Mouse (Mus musculus) intestine, postnatal 0 days (tissue): ENCODE results near the gene Dnaic1. TPM values are rescaled to one million over a fixed set of nuclear protein-coding genes. Genes with fewer than 3 reads are reported as not detected.

Source experiments
- ATAC-seq: fragments of 200-750 bp; cut with Nextera tagmentation; 2 replicates; pipeline ENCODE4 v1.8.0; 2017; ENCODE audit warnings: mild to moderate bottlenecking, moderate TSS enrichment, moderate library complexity
- H3K27ac ChIP-seq: fragments of 300-500 bp; sonication (generic); 2 replicates; pipeline ENCODE4 v1.5.1; 2014; ENCODE audit warnings: mild to moderate bottlenecking, low read depth, low read length, moderate library complexity
- H3K27me3 ChIP-seq: fragments of 300-500 bp; sonication (generic); replicated peaks from 2 replicates; pipeline ENCODE4 v1.6.1; 2014; ENCODE audit warnings: low read length, mixed read lengths; ENCODE audit not compliant: control insufficient read depth, insufficient read depth
- H3K36me3 ChIP-seq: fragments of 300-500 bp; sonication (generic); 2 replicates; pipeline ENCODE4 v1.6.1; 2014; ENCODE audit warnings: mild to moderate bottlenecking, moderate library complexity; ENCODE audit not compliant: control insufficient read depth, insufficient read depth
- H3K4me1 ChIP-seq: fragments of 300-500 bp; sonication (generic); replicated peaks from 2 replicates; pipeline ENCODE4 v1.6.1; 2014; ENCODE audit warnings: antibody characterized with exemption, low read length, mixed read lengths; ENCODE audit not compliant: control insufficient read depth, insufficient read depth
- H3K4me2 ChIP-seq: fragments of 300-500 bp; sonication (generic); replicated peaks from 2 replicates; pipeline ENCODE4 v1.6.1; 2014; ENCODE audit warnings: low read depth, mild to moderate bottlenecking, moderate library complexity
- H3K4me3 ChIP-seq: fragments of 300-500 bp; sonication (generic); 2 replicates; pipeline ENCODE4 v1.5.1; 2014; ENCODE audit warnings: low read depth, low read length
- H3K9ac ChIP-seq: fragments of 300-500 bp; sonication (generic); 2 replicates; pipeline ENCODE4 v1.6.1; 2014; ENCODE audit warnings: mild to moderate bottlenecking, low read depth, low read length
- H3K9me3 ChIP-seq: fragments of 300-500 bp; sonication (generic); 2 replicates; pipeline ENCODE4 v1.6.1; 2016; ENCODE audit warnings: mixed run types; ENCODE audit not compliant: control insufficient read depth
- CTCF ChIP-seq: sonication (generic); IDR thresholded peaks from 2 replicates; pipeline ENCODE4 v1.5.1; 2016; ENCODE audit warnings: low read depth, mild to moderate bottlenecking, control low read depth, antibody characterized with exemption, moderate library complexity
- WGBS: fragments of 180-500 bp; shearing (Covaris S2); extraction: QIAGEN DNeasy Blood & Tissue Kit; methylation state at CpG from one replicate; pipeline ENCODE4 v1.1.7; 2014; 5-methylcytosine and 5-hydroxymethylcytosine counted together
- polyA plus RNA-seq: library from polyadenylated mRNA; unstranded; fragments of >200 nt; fragmentation: Nextera tagmentation; extraction: Ambion mirVana; gene quantifications from 2 replicates; pipeline ENCODE4 v1.2.1, GENCODE M21; 2015

Gene Dnaic1
- polyA plus RNA-seq, 1 experiment from 2014 or later, result 2.3 TPM

DNA sequence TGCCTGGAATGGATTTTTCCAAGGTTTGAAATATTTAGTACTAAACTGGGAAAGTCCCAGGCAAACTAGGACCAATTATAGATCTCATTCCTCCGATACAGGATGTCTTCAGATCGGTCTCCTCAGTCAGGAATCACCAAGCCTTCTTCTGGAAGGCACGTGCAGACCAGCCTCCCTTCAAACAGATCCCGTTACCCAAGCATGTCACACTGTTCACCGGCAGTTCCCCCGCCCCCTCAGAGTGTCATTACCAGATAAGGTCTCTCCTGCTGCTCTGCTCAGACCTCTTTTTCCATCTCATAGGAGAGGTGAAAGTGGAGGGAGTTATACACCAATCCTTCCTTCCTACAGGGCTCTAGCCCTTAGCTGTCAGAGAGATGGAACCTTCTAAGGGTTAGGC, 84.2 kb downstream of the Dnaic1 start:
- Histone ChIP-seq H3K9ac (no peak overlapping the region), H3K4me1 (no peaks in the 10 kb centered on the region), H3K27ac (no peak overlapping the region), H3K36me3 (no peaks in the 10 kb centered on the region), H3K4me2 (no peak overlapping the region), H3K27me3 (no peaks in the 10 kb centered on the region), H3K4me3 (no peak overlapping the region), H3K9me3 (no peaks in the 10 kb centered on the region)
- ATAC-seq, result no peak
- 67% methylated on average over 6 of the region's 6 CpGs for WGBS
- TF ChIP-seq CTCF, result no peak

GRCm38 (mm10) chr4:41654217-41654616, 84.6 kb downstream of the Dnaic1 start:
- no peak overlapping the region for H3K4me2 ChIP-seq
- TF ChIP-seq CTCF, result peak; percentile 78
- H3K27me3 ChIP-seq, result no peaks in the 10 kb centered on the region
- WGBS, result 15% methylated on average over 7 of the region's 7 CpGs
- H3K9ac ChIP-seq, result no peak overlapping the region
- no peaks in the 10 kb centered on the region for H3K36me3 ChIP-seq
- no peaks in the 10 kb centered on the region for H3K4me1 ChIP-seq
- no peaks in the 10 kb centered on the region for H3K9me3 ChIP-seq
- no peak for ATAC-seq
- no peak overlapping the region for H3K4me3 ChIP-seq
- H3K27ac ChIP-seq, result no peak overlapping the region

DNA sequence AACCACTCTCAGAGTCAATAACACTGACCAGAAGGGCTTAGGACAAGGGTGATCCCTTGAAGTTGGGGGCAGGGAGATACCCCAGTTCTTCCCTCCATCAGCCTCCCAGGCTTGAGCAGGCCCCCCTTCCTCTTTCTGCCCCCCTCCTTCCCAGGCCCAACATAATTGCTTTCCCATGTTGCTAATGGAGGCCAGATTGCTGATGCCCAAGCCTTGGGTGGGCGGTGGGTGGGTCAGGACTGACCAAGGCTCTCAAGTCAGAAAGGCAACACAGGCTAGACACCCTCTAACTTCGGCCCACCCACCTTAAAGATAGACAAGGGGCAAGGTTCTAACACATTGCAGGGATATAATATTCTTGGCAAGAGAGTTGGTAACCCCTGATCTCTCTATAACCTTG, 86.0 kb downstream of the Dnaic1 start:
- no peak for ATAC-seq
- no peak overlapping the region for H3K27ac ChIP-seq
- H3K4me3 ChIP-seq, result no peak overlapping the region
- no peaks in the 10 kb centered on the region for H3K9me3 ChIP-seq
- no peak overlapping the region for H3K9ac ChIP-seq
- 74% methylated on average over 2 of the region's 2 CpGs for WGBS
- no peak overlapping the region for H3K4me2 ChIP-seq
- TF ChIP-seq CTCF, result no peak
- no peaks in the 10 kb centered on the region for H3K36me3 ChIP-seq
- no peaks in the 10 kb centered on the region for H3K4me1 ChIP-seq
- no peaks in the 10 kb centered on the region for H3K27me3 ChIP-seq

DNA sequence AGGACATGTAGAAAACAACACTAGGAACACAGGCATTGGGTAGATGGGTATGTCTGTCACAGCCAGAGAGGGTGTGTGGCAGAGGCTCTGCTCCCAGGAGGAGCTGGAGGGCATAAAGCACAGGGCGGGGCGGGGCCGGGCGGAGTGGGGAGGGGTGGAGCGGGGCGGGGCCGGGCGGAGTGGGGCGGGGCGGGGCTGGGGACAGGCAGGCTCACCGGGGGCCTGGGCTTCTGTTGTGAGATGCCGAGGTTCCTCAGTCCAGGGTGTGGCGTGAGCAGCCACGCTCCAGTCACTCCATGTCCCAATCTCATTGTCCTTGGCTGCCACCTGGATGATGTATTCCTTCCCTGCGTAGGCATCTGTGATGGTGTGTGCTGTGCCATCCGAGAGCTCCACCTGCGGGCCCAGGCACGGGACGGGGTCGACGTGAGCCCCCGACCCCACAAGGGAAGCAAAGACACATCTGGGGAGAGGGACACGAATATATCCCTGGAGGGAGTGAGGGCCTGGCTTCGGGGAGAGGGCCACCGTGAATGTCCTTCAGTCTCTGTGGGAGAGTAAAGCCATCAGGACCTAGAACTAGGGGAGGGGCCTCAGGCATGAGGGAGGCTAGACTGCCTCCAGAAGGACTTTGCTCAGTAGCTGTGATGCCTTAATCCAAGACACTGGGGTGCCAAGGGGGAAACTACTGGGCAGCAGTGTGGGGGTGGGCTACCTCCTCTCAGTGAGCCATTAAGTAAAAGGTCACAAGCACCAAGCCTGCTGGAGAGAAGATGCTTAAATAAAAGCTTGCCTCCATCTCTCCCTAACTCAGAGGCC, 89.2 kb downstream of the Dnaic1 start:
- no peaks in the 10 kb centered on the region for H3K36me3 ChIP-seq
- no peak overlapping the region for H3K27ac ChIP-seq
- no peaks in the 10 kb centered on the region for H3K27me3 ChIP-seq
- 0 out of 2 replicates have a peak overlapping the region, but pooled peaks have one; percentile 9 for H3K4me2 ChIP-seq
- 14% methylated on average over 19 of the region's 25 CpGs for WGBS
- H3K4me3 ChIP-seq, result no peak overlapping the region
- no peaks in the 10 kb centered on the region for H3K4me1 ChIP-seq
- no peaks in the 10 kb centered on the region for H3K9me3 ChIP-seq
- peak; percentile 64 for ATAC-seq
- no peak overlapping the region for H3K9ac ChIP-seq
- no peak for TF ChIP-seq CTCF

DNA sequence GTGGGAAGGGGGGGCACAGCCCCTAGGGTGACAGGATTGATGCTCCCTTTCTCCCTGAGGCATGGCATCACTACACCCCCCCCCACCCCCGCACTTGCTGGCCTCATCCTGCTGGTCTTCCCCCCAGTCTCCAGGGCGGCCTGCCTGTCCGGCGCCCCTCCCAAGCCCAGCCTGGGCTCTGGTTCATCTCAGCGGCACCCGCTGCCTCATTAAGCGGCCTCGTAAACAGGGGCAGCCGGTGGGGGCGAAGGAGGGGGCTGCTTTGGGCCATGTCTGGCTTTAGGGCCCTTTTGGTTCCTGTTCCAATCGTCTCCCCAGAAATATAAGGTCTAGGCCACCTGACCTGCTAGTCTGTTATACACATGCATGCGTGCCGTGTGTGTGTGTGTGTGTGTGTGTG, 90.0 kb downstream of the Dnaic1 start:
- Histone ChIP-seq H3K4me3 (no peak overlapping the region), H3K27ac (no peak overlapping the region), H3K4me2 (no peak overlapping the region), H3K27me3 (no peaks in the 10 kb centered on the region), H3K4me1 (no peaks in the 10 kb centered on the region), H3K9me3 (no peaks in the 10 kb centered on the region), H3K9ac (no peak overlapping the region), H3K36me3 (no peaks in the 10 kb centered on the region)
- no peak for TF ChIP-seq CTCF
- WGBS, result 68% methylated on average over 13 of the region's 13 CpGs
- no peak for ATAC-seq

- Histone ChIP-seq H3K4me2 (no peak overlapping the region), H3K27ac (no peak overlapping the region), H3K9ac (no peak overlapping the region), H3K9me3 (no peaks in the 10 kb centered on the region), H3K4me3 (no peak overlapping the region), H3K36me3 (no peaks in the 10 kb centered on the region), H3K4me1 (no peaks in the 10 kb centered on the region), H3K27me3 (no peaks in the 10 kb centered on the region)
- no peak for TF ChIP-seq CTCF
- WGBS, result 50% methylated on average over 11 of the region's 11 CpGs
- ATAC-seq, result no peak
Measured at GRCm38 (mm10) chr4:41660851-41661430, 91.4 kb downstream of the Dnaic1 start.
